Mouse (Mus musculus) gastrocnemius, adult 2 months (tissue): ENCODE measurements around the gene Zfp944. TPM values are rescaled to one million over a fixed set of nuclear protein-coding genes. Genes with fewer than 3 reads are reported as not detected.
A peak's percentile ranks its signal among the peaks of the same experiment; 100 is the strongest.
"Not testable (repeated sequence)": the region's sequence is repeated elsewhere in the genome, so short reads cannot be mapped to it uniquely, and the experiment has no call there.

Source experiments
- DNase-seq: peaks from one replicate; pipeline ENCODE4 v3.0.0; 2022
- H3K27ac ChIP-seq: fragments of 200-600 bp; 2 replicates; pipeline ENCODE4 v1.8.1; 2022; ENCODE audit warnings: mild to moderate bottlenecking
- H3K4me3 ChIP-seq: fragments of 200-600 bp; 2 replicates; pipeline ENCODE4 v1.8.1; 2022; ENCODE audit warnings: mild to moderate bottlenecking, moderate library complexity
- CTCF ChIP-seq: fragments of 200-600 bp; IDR thresholded peaks from 2 replicates; pipeline ENCODE4 v1.8.1; 2022; ENCODE audit warnings: antibody characterized with exemption, mild to moderate bottlenecking, moderate library complexity
- intact Hi-C: fragments of 180-260 bp; cut with DNase I; formaldehyde crosslinking; loops from one replicate; pipeline ENCODE4 v1.15.1; 2025
- long read RNA-seq, 2 experiments: library from polyadenylated mRNA; stranded (forward); transcript quantifications; one replicate each; pipeline ENCODE4 v2.0.0; 2021
- total RNA-seq, 2 experiments: library from RNA; stranded (reverse); gene quantifications; 2 replicates each; pipeline ENCODE4 v1.2.3; 2021

Gene Zfp944
- 1 to 10 TPM; 4.3 to 5.6 TPM for total RNA-seq
- long read RNA-seq, experiment 1, transcript Zfp944-201 (6 exons, 2,784 nt) = major isoform, 5 of 14 reads
- long read RNA-seq, experiment 1, partial matches to known transcripts = 3 of 14 reads
- long read RNA-seq, experiment 1, other reads (novel, unspliced or antisense) = 6 of 14 reads
- long read RNA-seq, experiment 2, transcript Zfp944-201 (6 exons, 2,784 nt) = major isoform, 7 of 11 reads
- long read RNA-seq, experiment 2, partial matches to known transcripts = 0 of 11 reads
- long read RNA-seq, experiment 2, other reads (novel, unspliced or antisense) = 4 of 11 reads

DNA sequence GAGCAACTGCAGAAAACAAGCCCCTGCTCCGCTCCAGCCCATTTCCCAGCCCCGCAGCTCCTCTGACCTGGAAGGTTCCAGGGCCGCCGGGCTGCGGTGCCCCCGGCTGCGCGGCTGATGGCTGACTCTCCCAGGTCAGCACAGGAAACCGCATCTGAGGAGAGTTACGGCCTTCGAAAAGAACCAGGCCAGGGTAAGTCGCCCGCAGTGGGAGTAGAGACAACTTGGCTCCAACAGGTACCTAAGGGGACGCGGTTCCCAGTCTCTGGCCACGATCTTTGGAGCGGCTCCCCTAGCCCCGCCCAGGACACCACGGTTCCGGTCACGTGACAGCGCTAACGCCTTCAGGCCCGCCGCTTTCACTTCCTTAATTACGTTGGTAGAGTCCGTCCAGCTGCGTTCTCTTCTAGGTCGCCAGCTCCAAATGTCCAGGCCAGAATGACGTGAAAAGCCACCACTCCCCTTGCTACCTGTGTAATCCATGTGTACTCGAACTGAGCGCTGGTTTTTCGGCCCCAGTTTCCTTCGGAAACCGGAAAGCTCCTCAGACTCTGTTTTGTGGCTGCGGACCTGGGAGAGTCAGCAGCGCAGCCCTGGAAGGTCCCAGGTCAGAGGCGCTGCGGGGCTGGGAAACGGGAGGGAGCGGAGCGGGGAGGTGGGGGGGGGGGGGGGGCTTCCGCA is at the start of gene Zfp944, which contains the start of gene Zfp758:
Zfp944 (minus strand) TSS at position 300 of the 681 bp plus-strand sequence.
Zfp758 (plus strand) TSS at position 353 of the 681 bp plus-strand sequence.
- peak within 1 kb of the TSS; percentile 95 for H3K27ac ChIP-seq
- H3K4me3 ChIP-seq = peak within 1 kb of the TSS; percentile 86
- intact Hi-C loops = loop anchor here (5.0 kb wide), 1 partner anchor 44 kb away; no protein-coding TSS in a partner anchor
- peak; percentile 60 for DNase-seq

DNA sequence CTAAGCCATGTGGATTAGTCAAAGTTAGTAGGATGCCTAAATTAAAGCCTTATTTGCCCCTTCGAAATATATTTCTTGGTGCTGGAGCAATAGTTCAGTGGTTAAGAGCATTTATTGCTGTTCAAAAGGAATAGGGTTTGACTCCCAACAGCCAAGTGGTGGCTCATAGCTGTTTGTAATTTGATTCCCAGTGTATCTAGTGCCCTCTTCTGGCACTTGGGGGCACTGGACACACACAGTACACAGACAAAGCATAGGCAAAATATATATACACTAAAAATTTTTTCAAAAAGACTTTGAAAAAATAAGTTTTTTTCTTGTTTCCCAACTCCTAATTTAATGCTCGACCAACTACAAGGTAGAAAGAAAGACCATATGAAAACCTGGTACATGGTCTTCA is 49.6 kb upstream of the Zfp944 start:
- no peak overlapping the region for H3K27ac ChIP-seq
- H3K4me3 ChIP-seq = no peak overlapping the region
- TF ChIP-seq CTCF = peak; percentile 71
- intact Hi-C loops = loop anchor here (5.0 kb wide), 2 partner anchors 58 to 328 kb away; no protein-coding TSS in a partner anchor
- DNase-seq = no peak

DNA sequence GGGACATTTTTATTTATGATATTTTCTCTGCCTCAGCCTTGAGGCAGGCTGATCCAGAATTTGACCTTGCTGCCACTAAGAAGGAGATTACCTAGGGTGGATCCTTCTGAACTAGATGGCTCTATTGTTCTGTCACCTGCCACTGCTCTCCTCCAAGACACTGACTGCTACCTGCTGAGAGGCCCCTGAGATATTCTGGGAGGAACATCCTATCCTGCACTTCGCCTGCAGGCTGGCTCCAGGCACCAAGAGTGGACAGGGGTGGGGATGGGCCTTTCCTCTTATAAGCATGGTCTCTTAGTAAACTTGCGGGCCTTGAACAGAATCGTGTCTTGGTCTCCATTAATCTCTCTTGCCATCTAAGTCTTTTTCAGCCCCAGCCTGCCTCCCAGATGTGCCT is 2.7 kb upstream of the Zfp944 start:
- no peak for DNase-seq
- no peak overlapping the region for H3K27ac ChIP-seq
- no peak for TF ChIP-seq CTCF
- no peak overlapping the region for H3K4me3 ChIP-seq
- intact Hi-C loops = loop anchor here (5.0 kb wide), 1 partner anchor 47 kb away; no protein-coding TSS in a partner anchor

DNA sequence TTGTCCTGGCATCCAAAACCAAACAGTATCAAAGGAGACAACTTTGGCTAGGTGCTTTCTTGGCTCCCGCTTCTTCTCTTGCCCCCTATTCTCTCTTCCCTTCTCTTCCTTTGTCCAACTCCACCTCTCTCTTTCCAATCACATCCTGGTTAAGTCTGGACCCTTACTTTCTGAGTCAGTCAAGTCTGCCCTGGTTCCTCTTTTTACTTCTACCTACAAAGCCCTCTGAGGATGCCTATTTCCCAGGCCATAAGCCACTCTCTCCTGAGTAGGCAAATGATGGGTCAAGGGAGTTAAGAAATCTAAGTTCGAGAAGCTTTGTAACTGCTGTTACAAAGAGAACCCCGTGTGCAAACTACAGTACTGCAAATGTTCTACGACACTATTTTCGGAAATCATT is 628 bp downstream of the Zfp944 start:
- peak overlapping the region; percentile 95 for H3K27ac ChIP-seq
- H3K4me3 ChIP-seq = peak overlapping the region; percentile 86
- intact Hi-C loops = loop anchor here (5.0 kb wide), 1 partner anchor 43 kb away; no protein-coding TSS in a partner anchor
- DNase-seq = no peak
- no peak for TF ChIP-seq CTCF

DNA sequence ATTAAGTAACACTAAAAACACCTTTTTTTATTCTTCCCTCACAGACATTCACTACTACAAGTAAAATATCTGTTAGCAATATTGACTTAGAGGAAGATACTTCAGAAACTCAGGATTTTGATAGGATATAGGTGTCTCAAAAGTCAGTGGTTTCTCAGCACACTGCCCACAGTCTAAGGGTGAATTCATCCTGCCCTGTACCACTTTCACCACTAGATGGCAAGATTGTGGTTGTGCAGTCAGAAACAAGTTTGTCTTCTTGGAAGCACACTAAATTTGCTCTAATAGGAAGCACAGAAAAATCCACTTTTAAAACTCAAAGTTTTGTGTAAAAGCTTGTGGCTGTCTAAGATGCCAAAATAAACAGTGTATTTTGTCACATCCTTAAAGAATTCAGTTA is 8.4 kb downstream of the Zfp944 start:
- intact Hi-C loops = loop anchor here (5.0 kb wide), 1 partner anchor 60 kb away; no protein-coding TSS in a partner anchor
- peak; percentile 80 for TF ChIP-seq CTCF
- Histone ChIP-seq H3K27ac (no peak overlapping the region), H3K4me3 (no peak overlapping the region)
- DNase-seq = peak; percentile 17

DNA sequence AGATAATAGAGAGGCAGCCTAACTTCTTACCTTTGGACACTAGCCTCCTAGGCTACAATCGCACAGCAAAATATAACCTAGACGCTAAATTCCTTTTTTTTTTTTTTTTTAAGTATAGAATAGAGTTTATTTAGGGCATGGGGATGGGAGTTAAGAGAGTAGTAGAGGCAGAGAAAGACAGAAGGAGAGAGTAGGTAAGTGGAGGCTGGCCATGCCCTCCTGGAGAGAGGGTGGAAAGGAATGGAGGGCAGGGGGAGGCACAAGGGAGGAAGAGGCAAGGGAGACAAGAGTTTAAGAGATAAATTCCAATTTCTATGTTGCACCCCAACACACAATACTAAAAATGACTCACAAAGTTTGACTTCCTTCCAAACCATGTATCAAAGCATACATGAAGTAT is 46.0 kb downstream of the Zfp944 start:
- DNase-seq = not testable (repeated sequence)
- intact Hi-C loops = loop anchor here (5.0 kb wide), 1 partner anchor 47 kb away; the partner anchor contains the start of genes Zfp758 and Zfp944
- Histone ChIP-seq H3K4me3 (peak overlapping the region; percentile 87), H3K27ac (peak overlapping the region; percentile 87)

DNA sequence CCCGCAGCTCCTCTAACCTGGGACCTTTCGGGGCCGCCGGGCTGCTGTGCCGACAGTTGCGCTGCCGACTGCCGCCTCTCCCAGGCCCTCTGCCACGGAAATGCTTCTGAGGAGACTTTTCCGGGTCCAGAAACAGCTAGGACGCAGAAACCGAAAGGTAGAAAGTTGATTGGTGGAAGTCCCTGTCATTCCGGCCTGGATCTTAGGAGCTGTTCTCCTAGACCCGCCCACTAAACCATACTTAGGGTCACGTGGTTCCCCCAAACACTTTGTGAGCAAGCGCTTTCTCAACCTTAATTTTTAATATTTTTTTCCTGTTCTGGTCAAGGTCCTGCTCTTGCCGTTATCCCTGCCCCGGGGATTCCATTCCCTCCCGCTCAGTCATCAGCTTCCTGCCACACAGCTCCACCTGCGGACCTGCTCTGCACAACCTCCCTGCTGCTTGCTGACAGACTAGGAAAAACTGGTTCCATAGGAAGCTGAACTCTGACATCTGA is 46.4 kb downstream of the Zfp944 start, which contains the start of gene CT030661.1:
CT030661.1 (minus strand) TSS at position 108 of the 497 bp plus-strand sequence.
- intact Hi-C loops = loop anchor here (5.0 kb wide), 1 partner anchor 48 kb away; the partner anchor contains the start of genes Zfp758 and Zfp944
- peak within 1 kb of the TSS; percentile 87 for H3K4me3 ChIP-seq
- peak within 1 kb of the TSS; percentile 87 for H3K27ac ChIP-seq
- peak; percentile 31; the same call in 1 of the 2 replicates for TF ChIP-seq CTCF
- DNase-seq = peak; percentile 87

DNA sequence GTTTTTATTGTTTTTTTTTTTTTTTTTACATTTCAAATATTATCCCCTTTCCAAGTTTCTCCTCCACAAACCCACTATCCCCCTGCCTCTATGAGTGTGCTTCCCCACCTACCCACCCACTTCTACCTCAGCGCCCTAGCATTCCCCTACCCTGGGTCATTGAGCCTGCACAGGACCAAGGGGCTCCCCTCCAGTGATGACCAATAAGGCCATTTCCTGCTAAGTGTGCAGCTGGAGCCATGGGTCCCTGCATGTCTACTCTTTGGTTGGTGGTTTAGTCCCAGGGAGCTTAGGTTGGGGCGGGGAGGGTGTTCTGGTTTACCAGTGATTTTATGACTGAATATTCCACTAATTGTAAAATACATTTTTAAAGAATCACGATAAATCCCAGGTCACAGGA is 47.0 kb downstream of the Zfp944 start:
- Histone ChIP-seq H3K4me3 (peak overlapping the region; percentile 87), H3K27ac (peak overlapping the region; percentile 87)
- DNase-seq, intact Hi-C loops: not testable (repeated sequence)

Other genes starting within 250 kb of the Zfp944 start
- under 1 TPM; 0.38 to 0.92 TPM for gene Zfp947, start 195.2 kb downstream of the Zfp944 start, total RNA-seq
- 1 to 10 TPM; 2.0 to 2.4 TPM for gene Zfp994, start 135.8 kb downstream of the Zfp944 start, total RNA-seq
- gene CT030661.1, start 46.6 kb downstream of the Zfp944 start, total RNA-seq = 1 to 10 TPM; 8.3 to 9.5 TPM
- gene Zfp758, start 53 bp upstream of the Zfp944 start, total RNA-seq = 1 to 10 TPM; 8.4 to 8.6 TPM
- gene Zfp946, start 62.8 kb upstream of the Zfp944 start, total RNA-seq = 1 to 10 TPM; 4.3 to 4.5 TPM
- gene Vmn2r111, start 212.1 kb upstream of the Zfp944 start, total RNA-seq = not detected
- gene Vmn2r112, start 239.6 kb upstream of the Zfp944 start, total RNA-seq = not detected